Mouse (Mus musculus) hematopoietic stem cell, adult 5-6 weeks (primary cell): ENCODE results near the gene Nrp2. TPM values are rescaled to one million over a fixed set of nuclear protein-coding genes. Genes with fewer than 3 reads are reported as not detected.

ENCODE experiments used
- ATAC-seq, 2 experiments: fragments of 125-278 bp in 1 of 2; replicated peaks in 1 of 2; 2 replicates each; pipeline ENCODE4 v1.8.0; 2016 to 2017; ENCODE audit warnings: inconsistent platforms in 2 of 2, mild to moderate bottlenecking in 2 of 2, moderate number of reproducible peaks in 2 of 2, low read depth in 1 of 2, moderate TSS enrichment in 1 of 2; ENCODE audit not compliant: low FRiP score in 2 of 2, poor library complexity in 2 of 2, severe bottlenecking in 2 of 2, insufficient read depth in 1 of 2, low TSS enrichment in 1 of 2
- total RNA-seq: library from RNA; stranded (forward); fragments of 172-1452, 232-1000 nt; gene quantifications from 2 replicates; pipeline ENCODE4 v1.2.3, GENCODE M21; 2017

Nrp2 gene
- total RNA-seq, 1 experiment from 2014 or later: 0.50 TPM

DNA sequence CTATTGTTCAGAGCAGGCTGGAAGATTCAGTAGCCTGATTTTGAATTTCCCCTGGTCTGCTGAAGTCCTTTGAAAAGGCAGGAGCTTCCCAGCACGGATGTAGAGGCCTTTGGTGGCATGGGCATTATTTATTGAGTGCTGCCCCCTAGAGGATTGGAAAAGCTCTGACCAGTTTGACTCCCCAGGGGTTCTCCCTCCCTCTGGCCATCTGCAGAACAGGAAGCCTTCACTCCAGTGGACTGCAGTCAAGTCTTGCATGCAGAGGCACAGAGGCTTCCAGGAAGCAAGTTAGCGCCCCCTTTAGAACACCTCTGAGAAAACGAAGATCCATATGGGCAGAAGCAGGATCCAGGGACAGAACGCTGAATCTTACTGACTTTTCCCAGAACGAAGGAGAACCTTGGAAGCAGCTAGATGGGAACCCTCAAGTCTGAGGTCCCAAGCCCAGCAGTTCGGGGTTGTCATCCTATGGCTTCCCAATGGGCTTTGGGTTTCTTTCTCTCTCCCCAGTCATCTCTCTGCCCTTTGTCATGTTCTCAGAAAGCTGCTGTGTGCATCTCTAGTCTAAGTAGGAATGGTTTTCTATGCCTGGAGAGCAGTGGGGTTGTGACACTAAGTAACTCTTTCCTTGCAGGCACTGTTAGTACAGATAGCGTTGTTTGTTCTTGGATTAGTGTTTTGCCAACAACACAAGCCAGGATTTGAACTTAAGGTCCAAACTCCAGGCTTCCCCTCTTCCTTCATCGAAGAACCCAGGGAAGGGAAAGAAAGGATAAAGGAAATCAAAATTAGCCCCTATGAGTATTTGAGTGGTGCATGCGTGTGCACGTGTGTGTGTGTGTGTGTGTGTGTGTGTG is 1.8 kb upstream of the Nrp2 start:
- peak; percentile 57 to 70; a peak in 3 of 4 replicates for ATAC-seq

DNA sequence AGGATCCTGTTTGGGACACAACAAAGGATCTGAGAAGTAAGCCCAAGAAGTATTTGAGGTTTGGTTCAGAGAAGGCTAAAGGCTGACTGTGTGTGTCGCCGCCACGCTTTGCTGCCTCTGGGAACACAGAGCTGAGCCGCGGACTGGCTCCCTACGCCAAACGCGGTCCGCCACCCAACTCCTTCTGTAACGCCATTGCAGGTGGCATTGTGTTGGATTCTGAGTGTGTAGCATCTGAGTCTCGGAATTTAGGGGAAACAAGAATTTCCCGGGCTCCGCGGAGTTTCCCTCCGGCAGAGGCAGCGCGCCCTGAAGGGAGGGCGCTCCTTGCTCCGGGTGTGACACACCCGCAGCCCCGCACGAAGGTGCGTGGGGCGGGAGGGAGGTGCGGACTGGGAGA is 342 bp upstream of the Nrp2 start:
- ATAC-seq: no peak

DNA sequence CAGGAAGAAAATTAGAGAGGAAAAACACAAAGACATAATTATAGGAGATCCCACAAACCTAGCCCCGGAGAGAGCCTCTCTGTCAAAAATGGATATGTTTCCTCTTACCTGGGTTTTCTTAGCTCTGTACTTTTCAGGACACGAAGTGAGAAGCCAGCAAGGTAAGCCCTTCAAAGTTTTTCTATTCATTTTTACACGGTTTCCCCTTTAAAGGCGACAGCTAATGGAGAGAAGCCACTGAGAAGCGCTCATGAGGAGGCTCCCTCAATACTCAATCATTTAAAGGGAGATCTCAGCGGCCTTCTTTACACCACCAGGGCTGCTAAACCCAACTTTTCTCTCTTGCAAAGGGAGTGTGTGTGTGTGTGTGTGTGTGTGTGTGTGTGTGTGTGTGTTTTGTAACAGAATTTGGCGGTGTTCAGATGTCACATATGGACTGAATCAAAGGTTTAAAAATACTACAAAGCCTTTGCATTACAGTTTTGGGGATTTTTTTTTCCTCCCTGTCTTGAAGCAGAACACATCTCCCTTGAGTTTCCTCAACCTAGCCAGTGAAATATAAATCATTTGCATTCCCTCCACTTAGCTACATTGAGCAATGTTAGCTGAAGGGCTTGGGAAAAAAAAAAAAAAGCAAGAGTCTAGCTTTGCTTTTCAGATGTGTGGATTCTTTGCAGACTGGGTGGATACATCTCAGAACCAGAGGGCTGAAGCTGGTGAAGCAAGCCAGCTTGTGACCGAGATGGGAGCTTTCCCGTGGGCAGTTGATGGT is 1.2 kb downstream of the Nrp2 start:
- ATAC-seq: no peak

DNA sequence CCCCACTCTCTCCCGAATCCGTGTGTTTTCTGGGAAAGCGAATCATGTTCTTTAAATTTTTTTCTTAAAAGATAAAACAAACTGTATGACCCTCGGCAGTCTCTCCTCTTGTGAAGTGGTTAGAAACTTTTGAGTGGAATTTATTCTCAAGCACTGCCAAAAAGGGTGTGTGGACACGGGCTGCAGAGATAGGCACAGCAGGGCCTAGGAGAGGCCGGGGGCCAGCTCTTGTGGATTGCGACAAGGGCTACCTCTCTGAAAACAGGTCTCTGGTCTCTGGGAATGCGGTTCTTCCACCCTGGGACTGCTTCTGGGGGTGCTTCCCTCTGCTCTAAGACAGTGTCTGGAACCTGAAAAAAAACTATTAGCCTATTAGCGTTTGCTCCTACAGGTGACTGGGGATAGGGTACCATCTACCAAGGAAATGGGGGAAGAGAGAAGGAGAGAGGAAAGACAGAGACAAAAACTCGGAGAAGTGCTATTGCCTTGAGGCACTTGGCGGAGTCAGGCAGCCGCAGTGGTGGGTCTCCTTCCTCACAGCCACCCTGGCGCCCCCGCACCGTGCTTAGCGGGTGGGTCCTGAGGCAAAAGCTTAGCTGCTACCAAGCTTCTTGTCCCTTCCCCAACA is 1.9 kb downstream of the Nrp2 start:
- ATAC-seq: no peak

DNA sequence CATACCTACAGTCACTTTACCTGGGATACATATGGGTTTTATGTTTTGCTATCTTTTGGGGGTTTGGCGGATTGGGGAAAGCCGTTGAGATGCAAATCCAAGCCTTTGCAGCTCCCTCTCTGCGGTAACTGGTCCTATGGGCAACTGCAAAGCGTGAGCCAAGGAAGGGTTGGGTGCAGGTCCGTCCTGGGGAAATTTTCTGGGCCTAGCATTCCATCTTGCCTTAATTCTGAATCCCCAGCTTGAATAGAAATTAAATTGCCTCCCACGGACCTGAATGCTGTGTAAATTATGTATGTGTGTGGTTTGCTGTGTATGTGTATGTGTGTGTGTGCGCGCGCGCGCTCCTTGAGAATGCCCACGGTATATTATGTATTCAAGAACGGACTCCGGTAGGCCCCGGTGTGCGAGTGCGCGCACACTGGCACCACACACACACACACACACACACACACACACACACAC is 2.5 kb downstream of the Nrp2 start:
- no peak for ATAC-seq

DNA sequence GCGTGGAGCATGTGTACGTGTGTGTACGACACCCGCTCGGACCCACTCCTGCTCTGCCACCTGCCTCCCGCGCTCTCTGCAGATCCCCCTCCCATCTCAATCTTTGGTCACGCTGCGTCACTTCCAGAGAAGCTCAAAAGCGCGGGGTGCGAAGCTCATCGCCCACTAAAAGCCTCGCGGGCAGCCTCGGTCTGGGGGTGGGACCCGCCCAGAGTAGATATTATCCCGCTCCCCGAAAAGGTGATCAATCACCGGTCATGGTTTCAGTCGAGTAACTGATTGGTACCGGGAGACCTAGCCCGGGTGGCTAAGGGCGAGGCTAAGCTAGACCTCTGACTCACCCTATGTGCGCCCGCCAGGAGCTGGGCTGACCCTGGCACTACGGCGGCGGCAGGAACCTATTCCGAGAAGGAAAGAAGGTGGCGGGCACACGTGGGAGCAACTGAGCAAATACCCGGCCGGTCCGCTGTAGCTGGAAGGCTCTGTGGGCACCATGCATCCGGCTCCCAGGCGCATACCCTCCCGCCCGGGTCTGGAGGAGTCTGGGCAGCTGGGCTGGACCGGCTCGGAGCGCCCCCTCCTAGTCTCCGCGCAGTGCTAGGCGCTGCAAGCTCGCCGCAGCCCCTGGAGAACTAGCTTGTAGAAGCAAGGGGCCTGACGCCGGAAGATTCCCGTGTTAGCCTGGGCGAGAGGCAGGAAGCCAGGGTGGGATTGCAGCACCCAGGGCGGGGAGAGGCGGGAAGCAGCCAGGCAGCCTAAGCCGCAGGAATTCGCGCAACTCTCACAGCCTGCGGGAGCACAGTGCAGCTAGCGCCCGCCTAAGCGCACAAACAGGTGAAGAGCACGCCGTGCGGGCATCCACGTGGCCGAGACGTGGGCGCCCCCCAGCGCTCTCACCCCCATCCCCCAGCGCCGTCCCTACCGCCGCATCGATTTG is 3.3 kb downstream of the Nrp2 start:
- peak in 1 of 2 experiments; percentile 30; a peak in 1 of 4 replicates for ATAC-seq

DNA sequence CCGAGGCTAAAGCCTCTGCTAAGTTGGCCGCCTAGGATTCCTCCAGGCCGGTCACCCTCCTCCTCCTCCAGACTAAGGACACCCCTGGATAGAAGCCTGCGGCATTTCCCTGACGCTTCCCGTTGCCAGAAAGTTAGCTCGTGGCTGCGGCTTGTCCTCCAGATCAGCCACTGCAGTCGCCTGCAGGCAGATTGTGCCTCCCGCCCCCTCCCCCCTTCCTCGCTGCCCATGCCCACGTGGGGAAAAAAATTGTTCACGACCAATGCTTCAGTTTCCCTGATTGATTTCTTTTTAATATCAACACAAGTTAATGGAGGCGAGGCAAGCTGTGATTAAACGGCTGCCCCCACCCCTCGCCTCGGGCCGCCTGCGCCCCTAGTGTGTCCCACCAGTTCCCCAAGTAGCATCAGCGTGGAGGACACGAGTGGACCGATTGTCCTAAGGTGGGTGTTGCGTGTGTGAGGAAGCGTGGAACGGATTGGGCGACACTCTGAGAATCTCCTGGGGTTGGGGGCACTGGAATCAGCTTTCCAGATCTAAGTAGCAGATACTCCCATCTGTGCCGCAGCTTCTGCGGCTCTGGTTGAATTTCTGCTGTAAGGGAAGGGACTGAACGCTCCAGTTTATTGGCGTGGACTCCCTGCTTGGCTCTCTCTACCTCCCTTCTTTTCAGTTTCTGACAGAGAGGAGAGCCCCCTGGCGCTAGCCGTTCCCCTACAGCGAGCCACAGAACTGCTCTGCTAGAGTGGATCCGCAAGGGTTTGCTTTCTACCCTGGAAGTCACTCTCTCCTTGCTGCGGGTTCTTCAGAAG is 4.2 kb downstream of the Nrp2 start:
- ATAC-seq: peak in 1 of 2 experiments; percentile 27; a peak in 1 of 4 replicates

DNA sequence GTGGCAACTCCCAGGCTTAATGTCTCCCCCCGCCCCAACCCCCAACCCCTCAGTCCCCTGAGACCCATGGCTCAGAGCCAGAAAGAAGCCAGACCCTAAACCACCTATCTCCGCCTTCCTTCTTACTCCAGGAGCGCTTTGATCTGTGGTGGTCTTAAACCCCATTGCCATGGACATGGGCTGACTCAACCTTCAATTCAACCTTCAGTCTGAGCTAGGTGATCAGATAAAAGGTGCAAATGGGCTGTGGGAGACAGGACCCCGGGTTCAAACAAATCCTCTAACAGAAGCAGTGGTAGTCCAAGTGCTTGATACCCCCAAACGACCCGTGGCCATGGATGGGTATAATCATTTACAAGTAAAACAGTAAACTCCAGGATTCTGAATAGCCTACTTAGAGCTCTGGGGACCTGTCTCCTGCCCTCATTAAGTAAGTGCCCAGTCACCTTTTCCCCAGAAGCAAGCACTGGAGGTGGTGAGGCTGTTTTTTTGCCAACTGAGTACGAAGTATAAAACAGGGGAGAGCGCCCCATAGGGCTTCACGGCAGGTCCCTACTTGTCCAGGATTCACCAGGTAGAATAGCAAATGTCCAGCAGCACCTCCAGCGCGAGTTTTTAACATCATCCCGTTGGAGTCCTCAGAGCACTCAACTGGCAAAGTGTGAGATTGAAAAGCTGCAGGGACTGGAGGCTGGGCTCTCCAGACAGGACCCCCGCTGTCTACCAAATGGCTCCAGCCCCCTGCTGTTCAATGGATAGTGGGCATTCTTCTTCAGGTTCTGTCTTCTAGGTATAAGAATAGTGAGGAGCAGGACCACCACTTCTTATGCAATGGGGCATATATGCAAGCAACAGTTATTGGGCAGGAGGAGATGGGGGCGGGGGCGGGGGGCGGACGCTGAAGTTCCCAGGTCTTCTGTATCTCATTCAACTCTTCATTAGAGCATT is 5.1 kb downstream of the Nrp2 start:
- no peak for ATAC-seq

DNA sequence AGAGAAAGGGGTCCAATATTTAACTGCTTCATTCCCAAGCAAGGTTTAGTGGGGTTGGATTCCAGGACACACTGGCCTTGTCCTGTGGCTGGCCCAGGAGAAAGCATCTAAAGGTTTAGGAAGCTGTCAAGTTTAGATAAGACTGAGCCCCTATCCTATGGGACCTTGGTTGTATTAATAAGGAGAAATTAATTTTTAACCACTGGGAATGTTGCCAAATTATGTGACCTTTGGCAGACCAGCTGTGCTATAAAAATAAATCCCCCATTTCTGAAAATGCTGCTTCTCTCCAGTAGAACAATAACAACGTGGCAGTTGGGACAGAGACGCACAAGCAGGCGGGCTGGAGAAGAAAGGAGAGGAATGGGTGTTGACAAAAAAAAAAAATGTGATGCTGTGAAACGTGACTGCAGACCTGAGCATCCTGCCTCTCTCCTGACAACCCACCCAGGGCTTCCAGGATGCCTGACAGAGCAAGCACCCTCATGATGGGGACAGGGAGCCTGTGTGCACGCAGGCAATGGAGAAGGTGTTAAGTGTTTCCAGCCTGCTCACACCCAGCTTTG is 6.8 kb downstream of the Nrp2 start:
- ATAC-seq: no peak

DNA sequence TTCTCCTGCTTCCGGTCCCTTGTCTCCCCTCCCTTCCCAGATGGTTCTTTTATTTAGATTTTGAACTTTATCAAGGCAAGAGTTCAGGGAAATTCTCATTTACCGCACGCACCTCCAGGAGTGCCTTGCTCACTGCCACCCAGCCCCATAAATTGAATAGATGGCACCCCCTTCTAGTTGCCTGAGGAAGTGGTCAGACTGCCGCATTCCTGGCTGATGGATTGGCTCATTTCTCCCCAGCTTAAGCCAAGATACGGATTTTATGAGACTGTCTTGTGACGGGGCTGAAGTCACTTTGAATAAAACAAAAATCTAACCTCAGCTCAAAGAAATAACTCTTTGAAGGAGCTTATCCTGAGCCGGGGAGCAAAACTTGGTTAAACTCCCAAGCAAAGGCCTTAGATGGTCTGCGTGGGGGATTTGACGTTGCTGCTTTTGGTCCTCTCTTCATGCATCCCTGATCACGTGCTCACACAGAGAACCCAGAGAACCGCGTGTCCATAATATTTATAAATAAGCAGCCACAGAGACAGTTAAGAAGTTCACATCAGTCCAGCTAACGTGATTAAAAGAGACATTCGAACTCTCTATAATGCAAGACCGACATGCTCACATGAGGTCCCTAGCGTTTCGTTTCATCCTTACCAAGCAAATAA is 10.1 kb downstream of the Nrp2 start:
- no peak for ATAC-seq

DNA sequence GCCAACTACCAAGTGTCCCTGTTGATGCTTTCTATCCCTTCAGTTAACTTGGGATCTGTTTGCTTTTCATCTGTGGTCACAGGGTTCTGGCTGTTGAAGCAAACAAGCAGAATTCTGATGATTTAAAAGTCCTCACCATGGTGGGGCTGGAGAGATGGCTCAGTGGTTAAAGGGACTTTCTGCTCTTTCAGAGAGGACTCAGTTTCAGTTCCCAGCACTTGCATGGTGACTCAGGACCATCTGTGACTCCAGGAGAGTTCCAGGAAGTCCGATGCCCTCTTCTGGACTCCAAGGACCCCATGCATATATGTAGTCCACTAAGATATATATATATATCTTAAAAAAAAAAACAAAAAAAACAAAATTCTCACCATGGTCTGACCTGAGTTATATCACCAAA is 11.9 kb downstream of the Nrp2 start:
- no peak for ATAC-seq

DNA sequence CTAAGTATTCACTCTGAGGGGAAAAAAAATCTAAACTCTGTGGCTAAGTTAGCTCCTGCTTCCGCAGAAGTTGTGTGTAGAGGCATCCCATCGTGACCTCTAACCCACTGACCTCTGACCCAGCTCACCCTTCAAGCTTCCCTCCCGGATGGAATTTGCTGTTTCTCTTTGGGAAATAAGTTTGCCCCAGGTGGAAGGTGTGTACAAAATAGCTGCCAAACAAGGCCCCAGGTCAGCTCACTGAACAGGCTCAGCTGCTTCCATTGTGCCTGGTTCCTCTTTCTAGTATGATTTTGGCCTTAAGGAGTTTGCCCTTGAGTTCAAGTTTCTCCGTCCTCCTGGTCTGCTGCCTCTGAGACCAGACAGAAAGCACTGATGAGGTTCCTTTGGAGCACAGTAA is 12.6 kb downstream of the Nrp2 start:
- ATAC-seq: no peak

DNA sequence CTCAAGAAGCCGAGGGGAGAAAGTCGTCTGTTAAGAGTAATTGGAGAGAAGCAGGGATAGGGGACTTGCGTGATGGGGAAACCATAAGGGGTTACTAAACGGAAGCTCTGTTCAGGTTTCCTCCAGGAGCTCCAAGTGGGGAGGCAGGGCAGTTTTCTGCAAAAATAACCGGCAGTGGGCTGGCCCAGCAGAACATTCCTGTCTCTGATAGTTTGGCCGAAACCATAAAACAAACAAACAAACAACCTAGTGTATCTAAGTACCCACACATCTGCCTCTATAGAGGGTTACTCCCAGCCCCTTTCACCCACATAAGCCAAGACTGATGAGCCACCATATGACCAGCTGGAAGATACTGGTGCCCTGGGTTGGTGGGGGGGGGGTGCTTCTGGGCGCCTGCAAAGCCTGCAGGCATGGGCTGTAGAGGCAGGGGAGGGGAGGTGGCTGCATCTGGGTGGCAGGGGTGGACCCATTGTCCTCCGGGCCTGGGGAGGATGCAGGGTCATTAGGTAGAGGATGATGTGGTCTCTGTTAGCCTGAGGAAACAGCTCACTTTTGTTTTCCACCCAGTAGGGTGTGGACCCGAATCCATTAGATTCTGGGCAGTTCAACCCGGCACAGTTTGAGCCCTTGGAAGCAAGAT is 13.9 kb downstream of the Nrp2 start:
- ATAC-seq: no peak

DNA sequence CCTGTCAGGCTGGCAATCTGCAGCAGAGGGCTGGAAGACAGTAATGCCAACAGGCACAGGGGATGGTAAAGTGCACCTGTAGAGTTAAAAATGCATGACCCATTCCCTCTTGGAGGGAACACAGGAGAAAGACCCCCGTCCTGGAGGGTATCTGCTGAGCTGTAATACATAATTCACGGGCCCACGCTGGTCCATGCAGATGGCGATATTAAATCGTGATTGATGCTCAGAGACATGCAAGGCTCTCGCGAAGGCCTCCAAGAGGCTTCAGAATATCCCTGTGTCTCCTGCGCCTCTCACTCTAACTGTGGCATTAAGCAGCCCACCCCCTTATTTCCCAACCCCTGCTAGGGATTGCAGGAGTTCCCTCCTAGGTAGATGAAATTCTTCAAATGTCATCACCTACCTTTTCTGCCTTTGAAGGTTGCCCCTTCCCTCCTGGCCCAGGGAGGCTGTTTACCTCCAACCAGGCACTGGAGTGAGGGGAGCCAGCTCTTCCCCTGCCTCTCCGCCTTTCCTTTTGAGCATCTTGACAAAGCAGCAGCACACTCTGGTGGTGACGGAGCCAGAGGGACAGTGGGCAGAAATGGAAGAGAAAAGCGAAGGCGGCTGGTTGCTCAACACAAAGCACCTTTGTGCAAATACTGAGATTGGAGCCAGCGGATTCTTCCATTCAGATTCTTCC is 14.6 kb downstream of the Nrp2 start:
- no peak for ATAC-seq
